Mouse (Mus musculus): Measurements from ENCODE around the gene Chchd3. TPM values are rescaled to one million over a fixed set of nuclear protein-coding genes. Genes with fewer than 3 reads are reported as not detected.

Gene Chchd3
- polyA plus RNA-seq, 1 experiment: 85.6 TPM

GRCm38 (mm10) chr6:32747333-32747732 lies 312.7 kb downstream of the Chchd3 start:
- DNase-seq (ENCODE audit: low read depth): no peak
- TF ChIP-seq CTCF (IDR thresholded peaks at IDR 0.05; ENCODE audit: borderline replicate concordance, extremely low read depth, insufficient read depth, insufficient read length) (no peak), POLR2A (IDR thresholded peaks at IDR 0.05; ENCODE audit: borderline replicate concordance, extremely low read depth, insufficient read depth, insufficient read length, poor library complexity, severe bottlenecking) (no peak)

Other genes with a start within 250 kb of the Chchd3 start
- 13.6 and 31.5 TPM in 2 replicates for gene Exoc4, start 188.8 kb upstream of the Chchd3 start, polyA plus RNA-seq (2012; rRNA removed)

All from brain, embryonic 14.5 days (tissue).